Mouse (Mus musculus) forebrain, embryonic 12.5 days (tissue): ENCODE data around the gene Dapk3. TPM values are rescaled to one million over a fixed set of nuclear protein-coding genes. Genes with fewer than 3 reads are reported as not detected.

ENCODE experiments used
- ATAC-seq: fragments of 200-750 bp; cut with Nextera tagmentation; 2 replicates; pipeline ENCODE4 v1.8.0; 2017; ENCODE audit warnings: moderate TSS enrichment; ENCODE audit not compliant: low FRiP score
- H3K27ac ChIP-seq: fragments of 300-500 bp; sonication (generic); 2 replicates; pipeline ENCODE4 v1.5.1; 2016; ENCODE audit warnings: mild to moderate bottlenecking
- H3K27me3 ChIP-seq: fragments of 300-500 bp; sonication (generic); 2 replicates; pipeline ENCODE4 v1.6.1; 2016; ENCODE audit warnings: mild to moderate bottlenecking
- H3K36me3 ChIP-seq: fragments of 300-500 bp; sonication (generic); replicated peaks from 2 replicates; pipeline ENCODE4 v1.6.1; 2016; ENCODE audit warnings: mild to moderate bottlenecking
- H3K4me1 ChIP-seq: fragments of 300-500 bp; sonication (generic); 2 replicates; pipeline ENCODE4 v1.6.1; 2016
- H3K4me2 ChIP-seq: fragments of 300-500 bp; sonication (generic); 2 replicates; pipeline ENCODE4 v1.6.1; 2016; ENCODE audit warnings: mild to moderate bottlenecking, moderate library complexity
- H3K4me3 ChIP-seq: fragments of 300-500 bp; sonication (generic); replicated peaks from 2 replicates; pipeline ENCODE4 v1.5.1; 2016; ENCODE audit warnings: mild to moderate bottlenecking
- H3K9ac ChIP-seq: fragments of 300-500 bp; sonication (generic); 2 replicates; pipeline ENCODE4 v1.6.1; 2016; ENCODE audit warnings: mild to moderate bottlenecking
- H3K9me3 ChIP-seq: fragments of 300-500 bp; sonication (generic); 2 replicates; pipeline ENCODE4 v1.6.1; 2016
- WGBS: fragments of 180-500 bp; shearing (Covaris S2); methylation state at CpG from one replicate; pipeline ENCODE4 v1.1.7; 2016; 5-methylcytosine and 5-hydroxymethylcytosine counted together
- polyA plus RNA-seq: library from polyadenylated mRNA; unstranded; fragments of >200 nt; fragmentation: Nextera tagmentation; extraction: Ambion mirVana; gene quantifications from 2 replicates; pipeline ENCODE4 v1.2.1, GENCODE M21; 2016

The Dapk3 gene
- polyA plus RNA-seq, 1 experiment from 2014 or later: 62.8 TPM

- Histone ChIP-seq H3K9ac (no peak overlapping the region), H3K9me3 (no peaks in the 10 kb centered on the region), H3K4me3 (no peak overlapping the region), H3K27ac (no peak overlapping the region), H3K27me3 (peaks cover 61% of the 10 kb centered on the region), H3K36me3 (no peaks in the 10 kb centered on the region; the same call in 1 of the 2 replicates), H3K4me1 (peaks cover 23% of the 10 kb centered on the region), H3K4me2 (no peak overlapping the region)
- ATAC-seq: no peak
- 92% methylated on average over 16 of the region's 16 CpGs for WGBS
Observed at GRCm38 (mm10) chr10:81242021-81242420, 59.2 kb downstream of the Dapk3 start.

Other genes starting within 250 kb of the Dapk3 start
- 9.8 and 11.0 TPM in 2 replicates for gene Gng7, start 168.1 kb upstream of the Dapk3 start, polyA plus RNA-seq
- 8.7 and 11.6 TPM in 2 replicates for gene Diras1, start 157.3 kb upstream of the Dapk3 start, polyA plus RNA-seq
- 29.2 and 32.8 TPM in 2 replicates for gene Slc39a3, start 145.6 kb upstream of the Dapk3 start, polyA plus RNA-seq
- gene Sgta, start 122.8 kb upstream of the Dapk3 start, polyA plus RNA-seq: 262 and 280 TPM in 2 replicates
- 65.0 and 69.2 TPM in 2 replicates for gene Thop1, start 113.0 kb upstream of the Dapk3 start, polyA plus RNA-seq
- gene Creb3l3, start 84.1 kb upstream of the Dapk3 start, polyA plus RNA-seq: 0.46 and 0.69 TPM in 2 replicates
- 208 and 210 TPM in 2 replicates for gene Map2k2, start 77.1 kb upstream of the Dapk3 start, polyA plus RNA-seq
- 12.4 and 13.5 TPM in 2 replicates for gene Zbtb7a, start 47.8 kb upstream of the Dapk3 start, polyA plus RNA-seq
- 51.6 and 52.9 TPM in 2 replicates for gene Pias4, start 15.1 kb upstream of the Dapk3 start, polyA plus RNA-seq
- gene Eef2, start 6.4 kb upstream of the Dapk3 start, polyA plus RNA-seq: 518 and 540 TPM in 2 replicates
- gene 4930442H23Rik, start 844 bp downstream of the Dapk3 start, polyA plus RNA-seq: not detected in 2 replicates
- gene Nmrk2, start 19.0 kb downstream of the Dapk3 start, polyA plus RNA-seq: not detected in 2 replicates
- 31.8 and 33.9 TPM in 2 replicates for gene Atcay, start 47.8 kb downstream of the Dapk3 start, polyA plus RNA-seq
- 9.0 and 10.0 TPM in 2 replicates for gene Zfr2, start 50.1 kb downstream of the Dapk3 start, polyA plus RNA-seq
- gene Matk, start 69.9 kb downstream of the Dapk3 start, polyA plus RNA-seq: 4.1 and 5.7 TPM in 2 replicates
- 136 and 138 TPM in 2 replicates for gene Mrpl54, start 83.9 kb downstream of the Dapk3 start, polyA plus RNA-seq
- gene Apba3, start 84.0 kb downstream of the Dapk3 start, polyA plus RNA-seq: 31.1 and 33.3 TPM in 2 replicates
- gene Tjp3, start 108.6 kb downstream of the Dapk3 start, polyA plus RNA-seq: 9.7 and 11.4 TPM in 2 replicates
- gene Pip5k1c, start 110.0 kb downstream of the Dapk3 start, polyA plus RNA-seq: 84.1 and 98.7 TPM in 2 replicates
- gene Cactin, start 138.1 kb downstream of the Dapk3 start, polyA plus RNA-seq: 60.8 and 61.8 TPM in 2 replicates
- 2.1 and 2.9 TPM in 2 replicates for gene Tbxa2r, start 145.7 kb downstream of the Dapk3 start, polyA plus RNA-seq
- 0.08 TPM in 1 of 2 replicates, not detected in the other for gene Gipc3, start 160.3 kb downstream of the Dapk3 start, polyA plus RNA-seq
- 92.6 and 97.1 TPM in 2 replicates for gene Hmg20b, start 167.5 kb downstream of the Dapk3 start, polyA plus RNA-seq
- gene Mfsd12, start 174.5 kb downstream of the Dapk3 start, polyA plus RNA-seq: 8.2 and 8.4 TPM in 2 replicates
- gene 4930404N11Rik, start 182.8 kb downstream of the Dapk3 start, polyA plus RNA-seq: 0.36 and 1.2 TPM in 2 replicates
- 145 and 148 TPM in 2 replicates for gene Fzr1, start 195.5 kb downstream of the Dapk3 start, polyA plus RNA-seq
- gene Dohh, start 201.4 kb downstream of the Dapk3 start, polyA plus RNA-seq: 68.1 and 68.5 TPM in 2 replicates
- 4.2 and 4.6 TPM in 2 replicates for gene Gm48551, start 201.5 kb downstream of the Dapk3 start, polyA plus RNA-seq
- gene Gm48552, start 206.0 kb downstream of the Dapk3 start, polyA plus RNA-seq: 1.4 and 2.1 TPM in 2 replicates
- gene Smim24, start 210.0 kb downstream of the Dapk3 start, polyA plus RNA-seq: 1.8 and 2.6 TPM in 2 replicates